Mouse (Mus musculus): ENCODE data around the gene Bag6. TPM values are rescaled to one million over a fixed set of nuclear protein-coding genes. Genes with fewer than 3 reads are reported as not detected.

Bag6 gene
- polyA plus RNA-seq, 1 experiment from 2014 or later = 56.6 TPM

DNA sequence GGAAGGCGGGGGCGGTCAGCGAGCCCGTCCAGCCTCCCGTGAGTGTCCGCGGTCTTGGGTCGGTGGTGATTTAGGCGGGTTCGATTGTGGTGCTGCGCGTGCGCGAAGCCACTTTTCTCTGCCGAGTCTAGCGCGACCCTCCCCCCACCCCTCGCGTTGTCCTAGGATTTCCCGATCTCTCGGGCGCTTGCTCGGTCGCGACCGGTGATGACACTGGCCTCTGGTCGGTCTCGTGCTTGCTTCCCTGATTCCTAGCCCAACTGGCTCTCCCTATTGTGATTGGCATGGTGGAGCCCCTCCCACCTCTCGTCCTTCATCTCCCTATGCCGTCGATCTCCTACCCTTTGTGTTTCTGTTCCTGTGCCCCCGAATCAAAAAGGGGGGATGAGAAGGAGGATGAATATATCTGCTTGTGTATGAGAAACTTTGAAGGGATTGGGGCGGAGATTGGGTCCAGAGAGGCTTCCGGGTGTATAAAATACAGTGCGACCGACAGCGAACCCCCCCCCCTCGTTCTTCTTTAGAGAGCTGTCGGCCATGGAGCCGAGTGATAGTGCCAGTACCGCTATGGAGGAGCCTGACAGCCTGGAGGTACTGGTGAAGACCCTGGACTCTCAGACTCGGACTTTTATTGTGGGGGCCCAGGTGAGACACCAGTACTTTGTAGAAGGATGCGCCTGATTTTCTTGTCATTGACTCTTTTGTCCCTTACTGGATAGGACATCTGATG lies 778 bp downstream of the Bag6 start:
- DNase-seq (ENCODE audit: low spot score) = no peak
- Histone ChIP-seq H3K4me3 (peak overlapping the region; percentile 86), H3K27ac (replicated peaks) (peak overlapping the region; percentile 99), H3K9me3 (replicated peaks) (no peaks in the 10 kb centered on the region), H3K36me3 (peaks cover 39% of the 10 kb centered on the region), H3K4me1 (peaks cover 23% of the 10 kb centered on the region), H3K27me3 (ENCODE audit: low read depth, poor library complexity, severe bottlenecking) (no peaks in the 10 kb centered on the region)
- 1% methylated on average over 42 of the region's 43 CpGs for whole genome bisulfite sequencing

GRCm38 (mm10) chr17:35139269-35139668 lies 4.3 kb downstream of the Bag6 start:
- H3K4me1 ChIP-seq = peaks cover 20% of the 10 kb centered on the region
- 0 out of 2 replicates have a peak overlapping the region, but pooled peaks have one; percentile 9 for H3K4me3 ChIP-seq
- WGBS = 93% methylated on average over 3 of the region's 3 CpGs
- no peak overlapping the region for H3K27ac ChIP-seq (replicated peaks)
- no peak for DNase-seq (ENCODE audit: low spot score)
- H3K9me3 ChIP-seq (replicated peaks) = peaks cover 13% of the 10 kb centered on the region
- peaks cover 70% of the 10 kb centered on the region for H3K36me3 ChIP-seq
- H3K27me3 ChIP-seq (ENCODE audit: low read depth, poor library complexity, severe bottlenecking) = no peaks in the 10 kb centered on the region

GRCm38 (mm10) chr17:35140490-35140996 lies 5.6 kb downstream of the Bag6 start:
- WGBS = 85% methylated on average over 16 of the region's 16 CpGs
- H3K4me3 ChIP-seq = no peak overlapping the region
- no peaks in the 10 kb centered on the region for H3K27me3 ChIP-seq (ENCODE audit: low read depth, poor library complexity, severe bottlenecking)
- DNase-seq (ENCODE audit: low spot score) = no peak
- H3K9me3 ChIP-seq (replicated peaks) = peaks cover 13% of the 10 kb centered on the region
- H3K4me1 ChIP-seq = peaks cover 20% of the 10 kb centered on the region
- no peak overlapping the region for H3K27ac ChIP-seq (replicated peaks)
- H3K36me3 ChIP-seq = peaks cover 83% of the 10 kb centered on the region

GRCm38 (mm10) chr17:35141971-35142370 lies 7.0 kb downstream of the Bag6 start:
- 89% methylated on average over 6 of the region's 6 CpGs for WGBS
- no peak for DNase-seq (ENCODE audit: low spot score)
- no peak overlapping the region for H3K27ac ChIP-seq (replicated peaks)
- H3K9me3 ChIP-seq (replicated peaks) = peaks cover 13% of the 10 kb centered on the region
- no peak overlapping the region for H3K4me3 ChIP-seq
- H3K36me3 ChIP-seq = peaks cover 97% of the 10 kb centered on the region
- H3K27me3 ChIP-seq (ENCODE audit: low read depth, poor library complexity, severe bottlenecking) = no peaks in the 10 kb centered on the region
- peaks cover 10% of the 10 kb centered on the region for H3K4me1 ChIP-seq

DNA sequence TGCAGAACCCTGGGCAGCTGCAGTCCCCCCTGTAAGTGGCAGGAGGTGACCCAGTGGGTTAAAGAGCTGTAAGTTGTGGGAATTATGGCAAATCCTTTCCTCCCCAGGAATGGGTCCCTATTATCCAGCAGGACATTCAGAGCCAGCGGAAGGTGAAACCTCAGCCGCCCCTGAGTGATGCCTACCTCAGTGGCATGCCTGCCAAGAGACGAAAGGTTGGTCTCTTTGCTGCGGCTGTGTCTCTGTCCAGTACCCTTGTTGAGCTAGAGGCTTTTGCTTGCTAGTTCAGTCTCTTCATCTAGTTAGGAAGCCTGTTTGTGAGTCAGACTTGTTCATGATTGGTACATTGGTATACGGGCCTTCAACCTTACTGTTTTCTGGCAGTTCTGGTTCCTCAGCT lies 11.2 kb downstream of the Bag6 start:
- peaks cover 13% of the 10 kb centered on the region for H3K9me3 ChIP-seq (replicated peaks)
- H3K36me3 ChIP-seq = peaks cover 99% of the 10 kb centered on the region
- 92% methylated on average over 5 of the region's 5 CpGs for WGBS
- no peak for DNase-seq (ENCODE audit: low spot score)
- no peak overlapping the region for H3K4me3 ChIP-seq
- no peaks in the 10 kb centered on the region for H3K4me1 ChIP-seq
- H3K27me3 ChIP-seq (ENCODE audit: low read depth, poor library complexity, severe bottlenecking) = no peaks in the 10 kb centered on the region
- H3K27ac ChIP-seq (replicated peaks) = no peak overlapping the region

DNA sequence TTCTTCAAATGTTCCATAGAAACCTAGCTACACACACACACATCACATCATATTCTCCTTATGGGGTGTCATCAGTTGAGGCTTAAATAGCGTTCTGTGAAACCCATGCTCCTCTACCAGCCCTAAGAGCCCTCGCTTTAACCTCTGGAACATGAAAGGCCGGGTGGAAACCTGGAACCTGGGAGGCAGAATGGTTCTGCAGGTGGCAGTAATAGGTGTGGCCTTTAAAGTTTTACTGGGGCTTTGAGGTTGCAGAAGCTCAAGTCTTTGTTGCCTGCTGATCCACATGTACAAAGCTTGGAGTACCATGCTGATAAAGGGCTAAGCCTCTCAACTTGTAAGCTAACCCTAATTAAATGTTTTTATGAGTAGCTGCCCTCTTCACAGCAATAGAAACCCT lies 12.4 kb downstream of the Bag6 start:
- no peaks in the 10 kb centered on the region for H3K4me1 ChIP-seq
- no peak for DNase-seq (ENCODE audit: low spot score)
- no peak overlapping the region for H3K4me3 ChIP-seq
- H3K36me3 ChIP-seq = peaks cover 99% of the 10 kb centered on the region
- H3K27me3 ChIP-seq (ENCODE audit: low read depth, poor library complexity, severe bottlenecking) = no peaks in the 10 kb centered on the region
- peaks cover 13% of the 10 kb centered on the region for H3K9me3 ChIP-seq (replicated peaks)
- 59% methylated on average over 3 of the region's 3 CpGs for WGBS
- no peak overlapping the region for H3K27ac ChIP-seq (replicated peaks)

DNA sequence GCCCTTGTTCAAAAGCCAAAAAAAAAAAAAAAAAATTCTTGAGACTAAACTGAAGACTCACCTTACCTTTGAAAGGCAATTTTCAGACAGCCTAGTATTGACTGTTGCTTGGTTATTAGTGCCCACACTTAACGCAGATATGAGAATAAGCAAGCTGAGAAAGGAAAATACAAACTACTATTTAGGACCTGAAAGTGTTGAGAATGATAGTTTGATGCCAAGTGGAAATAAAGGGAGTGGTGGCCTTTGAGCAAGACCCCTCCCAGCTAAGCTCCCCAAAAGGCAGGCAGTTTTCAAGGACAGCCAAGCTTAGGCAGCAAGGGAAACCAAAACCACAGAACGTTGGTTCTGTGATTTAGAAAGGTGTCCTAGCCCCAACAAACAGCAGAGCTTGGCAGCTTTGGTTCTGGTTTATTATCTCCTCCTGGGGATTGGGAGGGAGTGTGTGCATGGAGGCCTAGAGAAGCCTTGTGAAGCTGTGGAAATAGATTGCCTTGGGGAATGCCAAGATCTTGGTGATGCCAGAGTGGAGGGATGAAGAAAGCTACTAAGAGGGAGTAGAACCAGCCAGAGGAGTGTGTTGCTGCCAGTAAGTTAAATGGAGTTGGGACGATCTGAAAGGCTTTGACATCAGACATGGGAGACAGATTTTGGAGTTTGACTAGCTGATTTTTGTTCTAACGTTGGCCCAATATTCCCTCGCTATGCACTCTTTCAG lies 13.1 kb downstream of the Bag6 start:
- Histone ChIP-seq H3K4me3 (no peak overlapping the region), H3K27me3 (ENCODE audit: low read depth, poor library complexity, severe bottlenecking) (no peaks in the 10 kb centered on the region), H3K9me3 (replicated peaks) (peaks cover 6% of the 10 kb centered on the region), H3K27ac (replicated peaks) (no peak overlapping the region), H3K4me1 (no peaks in the 10 kb centered on the region), H3K36me3 (peaks cover 99% of the 10 kb centered on the region)
- no peak for DNase-seq (ENCODE audit: low spot score)
- 80% methylated on average over 5 of the region's 5 CpGs for WGBS

- Histone ChIP-seq H3K9me3 (replicated peaks) (no peaks in the 10 kb centered on the region), H3K27me3 (ENCODE audit: low read depth, poor library complexity, severe bottlenecking) (no peaks in the 10 kb centered on the region), H3K4me3 (no peak overlapping the region), H3K27ac (replicated peaks) (no peak overlapping the region), H3K36me3 (peaks cover 99% of the 10 kb centered on the region), H3K4me1 (no peaks in the 10 kb centered on the region)
- 93% methylated on average over 4 of the region's 4 CpGs for WGBS
- DNase-seq (ENCODE audit: low spot score) = no peak
Observed at GRCm38 (mm10) chr17:35152121-35152520, 17.1 kb downstream of the Bag6 start.

DNA sequence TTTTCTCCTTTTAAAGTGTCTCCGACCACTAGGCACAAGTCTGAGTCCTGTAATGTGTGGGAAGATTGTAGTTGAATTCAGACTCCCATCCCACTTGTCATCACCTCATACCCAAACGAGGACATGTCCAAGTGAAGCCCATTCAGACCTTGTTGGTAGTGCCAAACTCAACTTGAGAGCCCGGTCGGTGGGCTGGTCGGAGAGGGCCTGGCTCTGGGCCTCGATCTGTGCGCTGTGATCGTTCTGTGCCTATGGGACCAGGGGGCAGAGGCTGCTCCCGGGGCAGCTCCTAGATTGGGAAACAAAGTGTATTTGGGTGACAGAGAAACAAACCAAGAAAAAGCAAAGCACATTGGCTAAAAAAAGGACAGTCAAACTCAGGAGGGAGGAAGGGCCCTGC lies 18.1 kb downstream of the Bag6 start:
- Histone ChIP-seq H3K27me3 (ENCODE audit: low read depth, poor library complexity, severe bottlenecking) (no peaks in the 10 kb centered on the region), H3K9me3 (replicated peaks) (no peaks in the 10 kb centered on the region), H3K27ac (replicated peaks) (no peak overlapping the region), H3K36me3 (peaks cover 99% of the 10 kb centered on the region), H3K4me3 (no peak overlapping the region), H3K4me1 (no peaks in the 10 kb centered on the region)
- WGBS = 92% methylated on average over 9 of the region's 9 CpGs
- no peak for DNase-seq (ENCODE audit: low spot score)

DNA sequence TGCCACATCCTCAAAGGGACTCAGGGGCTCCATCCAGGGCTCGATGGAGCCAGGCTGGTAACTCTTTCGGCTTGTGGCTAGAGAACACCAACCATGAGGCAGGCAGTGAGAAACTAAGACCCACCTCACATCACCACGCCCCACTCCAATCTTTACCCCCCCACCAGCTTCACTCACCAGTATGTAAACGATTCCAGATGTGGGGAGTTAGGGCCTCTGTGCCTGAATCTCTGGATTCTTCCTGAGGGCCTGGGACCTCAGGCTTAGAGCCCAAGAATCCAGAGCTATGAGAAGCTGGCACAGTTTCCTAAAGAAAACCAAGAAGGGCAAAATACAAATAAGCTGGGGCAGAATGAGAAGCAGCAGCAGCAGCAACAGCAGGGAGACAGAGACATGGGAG lies 19.0 kb downstream of the Bag6 start:
- Histone ChIP-seq H3K4me1 (no peaks in the 10 kb centered on the region), H3K4me3 (no peak overlapping the region), H3K27me3 (ENCODE audit: low read depth, poor library complexity, severe bottlenecking) (no peaks in the 10 kb centered on the region), H3K36me3 (peaks cover 99% of the 10 kb centered on the region), H3K9me3 (replicated peaks) (no peaks in the 10 kb centered on the region), H3K27ac (replicated peaks) (no peak overlapping the region)
- WGBS = 88% methylated on average over 4 of the region's 4 CpGs
- DNase-seq (ENCODE audit: low spot score) = no peak

- H3K4me3 ChIP-seq = no peak overlapping the region
- no peak for DNase-seq (ENCODE audit: low spot score)
- WGBS = 82% methylated on average over 7 of the region's 7 CpGs
- peaks cover 99% of the 10 kb centered on the region for H3K36me3 ChIP-seq
- H3K27ac ChIP-seq (replicated peaks) = no peak overlapping the region
- H3K4me1 ChIP-seq = no peaks in the 10 kb centered on the region
- H3K9me3 ChIP-seq (replicated peaks) = no peaks in the 10 kb centered on the region
- no peaks in the 10 kb centered on the region for H3K27me3 ChIP-seq (ENCODE audit: low read depth, poor library complexity, severe bottlenecking)
Observed at GRCm38 (mm10) chr17:35154616-35155015, 19.6 kb downstream of the Bag6 start.

GRCm38 (mm10) chr17:35155451-35155850 lies 20.5 kb downstream of the Bag6 start:
- H3K36me3 ChIP-seq = peaks cover 99% of the 10 kb centered on the region
- no peak overlapping the region for H3K27ac ChIP-seq (replicated peaks)
- no peaks in the 10 kb centered on the region for H3K4me1 ChIP-seq
- peak overlapping the region; percentile 4; the same call in 1 of the 2 replicates for H3K4me3 ChIP-seq
- no peaks in the 10 kb centered on the region for H3K27me3 ChIP-seq (ENCODE audit: low read depth, poor library complexity, severe bottlenecking)
- WGBS = 93% methylated on average over 12 of the region's 12 CpGs
- H3K9me3 ChIP-seq (replicated peaks) = no peaks in the 10 kb centered on the region
- no peak for DNase-seq (ENCODE audit: low spot score)
